Mouse (Mus musculus) myocyte (in vitro differentiated cells): ENCODE measurements around the gene Epb41.

ENCODE experiments used
- CEBPB ChIP-seq: IDR thresholded peaks from 2 replicates; pipeline ENCODE4 v1.6.1; 2011; ENCODE audit warnings: mild to moderate bottlenecking, moderate library complexity; ENCODE audit not compliant: poor library complexity, insufficient read depth, severe bottlenecking
- E2F4 ChIP-seq: IDR thresholded peaks from one replicate; pipeline ENCODE4 v1.6.1; 2011; ENCODE audit warnings: mild to moderate bottlenecking, control low read depth, moderate library complexity; ENCODE audit not compliant: insufficient read depth
- MAX ChIP-seq: IDR thresholded peaks from one replicate; pipeline ENCODE4 v1.6.1; 2011; ENCODE audit warnings: low read depth, mild to moderate bottlenecking, control low read depth
- MYOD1 ChIP-seq, 3 experiments: IDR thresholded peaks; one replicate each; pipeline ENCODE4 v1.6.1; 2011; ENCODE audit warnings: control low read depth in 2 of 3, low read depth in 2 of 3, mild to moderate bottlenecking in 2 of 3, moderate library complexity in 1 of 3; ENCODE audit not compliant: insufficient read length in 2 of 3, control insufficient read depth in 1 of 3
- MYOG ChIP-seq, 3 experiments: IDR thresholded peaks; one replicate each; pipeline ENCODE4 v1.6.1; 2011; ENCODE audit warnings: control low read depth in 2 of 3, low read depth in 2 of 3, mild to moderate bottlenecking in 2 of 3; ENCODE audit not compliant: insufficient read length in 2 of 3, control insufficient read depth in 1 of 3, insufficient read depth in 1 of 3
- POLR2A ChIP-seq: IDR thresholded peaks from one replicate; pipeline ENCODE4 v1.6.1; 2011; ENCODE audit warnings: low read depth, mild to moderate bottlenecking, control low read depth, moderate library complexity; ENCODE audit not compliant: insufficient read length
- POLR2AphosphoS2 ChIP-seq: IDR thresholded peaks from one replicate; pipeline ENCODE4 v1.6.1; 2011; ENCODE audit warnings: low read depth, control low read depth; ENCODE audit not compliant: insufficient read length
- SRF ChIP-seq: IDR thresholded peaks from one replicate; pipeline ENCODE4 v1.6.1; 2011; ENCODE audit warnings: low read depth; ENCODE audit not compliant: control insufficient read depth, insufficient read length
- TCF12 ChIP-seq: IDR thresholded peaks from one replicate; pipeline ENCODE4 v1.6.1; 2011; ENCODE audit warnings: mild to moderate bottlenecking, control low read depth; ENCODE audit not compliant: poor library complexity, insufficient read depth, severe bottlenecking
- USF1 ChIP-seq: IDR thresholded peaks from one replicate; pipeline ENCODE4 v1.6.1; 2011; ENCODE audit warnings: low read depth, mild to moderate bottlenecking, control low read depth, moderate library complexity

- TF ChIP-seq USF1 (no peak), POLR2A (no peak), E2F4 (no peak), POLR2AphosphoS2 (no peak), TCF12 (no peak), MYOG (IDR thresholded peaks at IDR 0.05; ENCODE audit: control insufficient read depth in 1 of 3, insufficient read depth in 1 of 3, insufficient read length in 2 of 3, low read depth in 2 of 3) (no peak), CEBPB (no peak), SRF (no peak), MYOD1 (IDR thresholded peaks at IDR 0.05; ENCODE audit: control insufficient read depth in 1 of 3, insufficient read length in 2 of 3, low read depth in 2 of 3) (no peak), MAX (no peak)
Measured at GRCm38 (mm10) chr4:131910237-131910994, 164.7 kb downstream of the Epb41 start.
